ENCODE assay signal across 19 mouse cellular contexts in genomic region chr3:79227356-79228088, GRCm38 (mm10). TPM values are rescaled to one million over a fixed set of nuclear protein-coding genes. Genes with fewer than 3 reads are reported as not detected.
DNase-seq lines count a peak whose midpoint lies in the region; TF ChIP-seq lines count a peak whose summit lies in the region.
"Had no signal": no experiment of that assay in that cellular context is flagged by ENCODE, and none has a peak within 500 bp of the region (broad histone marks: within the 10 kb centered on the region; RNA-seq: fewer than 3 reads in every experiment).

No protein-coding gene starts in this region.

- H3K27me3 ChIP-seq in thymus, adult 2 months (ENCODE audit: control insufficient read depth, insufficient read depth, low read length), result no peaks in the 10 kb centered on the region
- no peaks in the 10 kb centered on the region for H3K27me3 ChIP-seq in megakaryocyte, embryonic 14.5 days (replicated peaks)
- no peaks in the 10 kb centered on the region for H3K27me3 ChIP-seq in embryonic facial prominence, embryonic 10.5 days (replicated peaks; ENCODE audit: low read depth, poor library complexity, severe bottlenecking)
- H3K27me3 ChIP-seq: limb, embryonic 13.5 days; midbrain, embryonic 13.5 days had no signal

- no peaks in the 10 kb centered on the region for H3K9me3 ChIP-seq in megakaryocyte, embryonic 14.5 days
- no peaks in the 10 kb centered on the region for H3K9me3 ChIP-seq in embryonic facial prominence, embryonic 10.5 days
- H3K9me3 ChIP-seq: forebrain, embryonic 10.5 days; limb, embryonic 13.5 days; liver, embryonic 15.5 days; midbrain, embryonic 13.5 days had no signal

- no peak for TF ChIP-seq CTCF in thymus, adult 2 months (IDR thresholded peaks at IDR 0.05; ENCODE audit: borderline replicate concordance, control insufficient read depth, extremely low read depth, insufficient read depth, low read length, poor library complexity)

- H3K4me1 ChIP-seq in thymus, adult 2 months (replicated peaks; ENCODE audit: control insufficient read depth, insufficient read depth, low read length), result peaks cover 17% of the 10 kb centered on the region
- peaks cover 33% of the 10 kb centered on the region for H3K4me1 ChIP-seq in megakaryocyte, embryonic 14.5 days
- peaks cover 10% of the 10 kb centered on the region; the same call in 1 of the 2 replicates for H3K4me1 ChIP-seq in embryonic facial prominence, embryonic 10.5 days

- WGBS in thymus, adult 2 months, result 41% methylated on average over 17 of the region's 17 CpGs
- 84% methylated on average over 17 of the region's 17 CpGs for WGBS in embryonic facial prominence, embryonic 10.5 days

- no peaks in the 10 kb centered on the region for H3K36me3 ChIP-seq in thymus, adult 2 months (ENCODE audit: control insufficient read depth, insufficient read depth, low read length)
- no peaks in the 10 kb centered on the region for H3K36me3 ChIP-seq in megakaryocyte, embryonic 14.5 days (replicated peaks; ENCODE audit: low read length)
- H3K36me3 ChIP-seq in embryonic facial prominence, embryonic 10.5 days (replicated peaks), result no peaks in the 10 kb centered on the region
- H3K36me3 ChIP-seq: forebrain, embryonic 10.5 days; limb, embryonic 13.5 days; liver, embryonic 15.5 days; midbrain, embryonic 13.5 days had no signal

- TF ChIP-seq POLR2A in thymus, adult 2 months (IDR thresholded peaks at IDR 0.05; ENCODE audit: control insufficient read depth, extremely low read depth, insufficient read depth, low read length, poor library complexity), result no peak

- no peak overlapping the region for H3K4me3 ChIP-seq in thymus, adult 2 months (ENCODE audit: control insufficient read depth, insufficient read depth, low read length)
- peak overlapping the region; percentile 42 for H3K4me3 ChIP-seq in megakaryocyte, embryonic 14.5 days (replicated peaks)
- no peak overlapping the region for H3K4me3 ChIP-seq in embryonic facial prominence, embryonic 10.5 days
- H3K4me3 ChIP-seq: forebrain, embryonic 10.5 days; limb, embryonic 13.5 days; liver, embryonic 15.5 days; midbrain, embryonic 13.5 days; myocyte had no signal

- 0 out of 2 replicates have a peak overlapping the region, but pooled peaks have one; percentile 11 for H3K27ac ChIP-seq in thymus, adult 2 months (ENCODE audit: control insufficient read depth, insufficient read depth, low read length)
- H3K27ac ChIP-seq in embryonic facial prominence, embryonic 10.5 days (replicated peaks), result no peak overlapping the region
- H3K27ac ChIP-seq: forebrain, embryonic 10.5 days; limb, embryonic 13.5 days; liver, embryonic 15.5 days; midbrain, embryonic 13.5 days had no signal

- peak; percentile 41 for DNase-seq in thymus, adult 2 months
- DNase-seq in thymus, postnatal 4 days, result no peak
- DNase-seq in T-cell, adult 2 months (ENCODE audit: low spot score), result peak; percentile 84
- DNase-seq in thymus, postnatal 25 days, result peak; percentile 46
- no peak for DNase-seq in embryonic facial prominence, embryonic 10.5 days (ENCODE audit: low spot score)
- no peak for DNase-seq in heart, postnatal 4 days
- no peak for DNase-seq in gastrocnemius, postnatal 4 days (ENCODE audit: low spot score in 2 of 2)
- DNase-seq: adrenal gland, postnatal 14 days; cerebellum, adult 2 months; gastrocnemius, postnatal 36 days; kidney, postnatal 14 days; lung, postnatal 14 days; right cerebral cortex, adult 18-20 months had no signal

RNA-seq across cellular contexts. Expression of gene Rapgef2, which starts 58.8 kb away (rescaled TPM):
- 8.7 and 9.7 TPM in 2 replicates for polyA plus RNA-seq in thymus, adult 2 months (2012; rRNA removed)
- 0.81 and 1.5 TPM in 2 replicates for polyA plus RNA-seq in megakaryocyte, embryonic 14.5 days (2012; ENCODE audit: insufficient read depth, low replicate concordance)
- 5.0 and 5.8 TPM in 2 replicates for polyA plus RNA-seq in embryonic facial prominence, embryonic 10.5 days (2016; fragmentation: Nextera tagmentation; extraction: Ambion mirVana)
- 10 to 100 TPM; 37.0 to 40.6 TPM for total RNA-seq in heart, postnatal 4 days (2021)
- 10 to 100 TPM; 33.8 to 37.3 TPM for total RNA-seq in gastrocnemius, postnatal 4 days (2021)

Comparison
In these comparisons a context has a peak if more than half of its experiments do, and no peak if none do; other contexts are left out.
1. DNase-seq: peak in thymus, adult 2 months (single experiment), T-cell, adult 2 months (single experiment) and thymus, postnatal 25 days (single experiment); none in thymus, postnatal 4 days (single experiment), embryonic facial prominence, embryonic 10.5 days (single experiment), heart, postnatal 4 days (single experiment) and gastrocnemius, postnatal 4 days (0 of 2).